Mouse (Mus musculus) neural tube, embryonic 14.5 days (tissue): ENCODE measurements at regions not wholly inside any gene's neighbourhood (a gene's known extent, or its start where the extent isn't known, plus 50 kb on each side); places are given as distances from the start of the nearest gene placed in this dataset.

Experiments
- ATAC-seq: fragments of 200-750 bp; cut with Nextera tagmentation; 2 replicates; pipeline ENCODE4 v1.8.0; 2017; ENCODE audit warnings: low read depth, mild to moderate bottlenecking, moderate TSS enrichment, moderate library complexity
- H3K27ac ChIP-seq: fragments of 300-500 bp; sonication (generic); 2 replicates; pipeline ENCODE4 v1.5.1; 2014; ENCODE audit warnings: low read depth, mild to moderate bottlenecking, control low read depth, low read length, moderate library complexity, mixed read lengths
- H3K27me3 ChIP-seq: fragments of 300-500 bp; sonication (generic); 2 replicates; pipeline ENCODE4 v1.6.1; 2014; ENCODE audit warnings: low read length; ENCODE audit not compliant: control insufficient read depth, insufficient read depth
- H3K36me3 ChIP-seq: fragments of 300-500 bp; sonication (generic); 2 replicates; pipeline ENCODE4 v1.6.1; 2014; ENCODE audit warnings: low read length, mixed read lengths; ENCODE audit not compliant: control insufficient read depth, insufficient read depth
- H3K4me1 ChIP-seq: fragments of 300-500 bp; sonication (generic); 2 replicates; pipeline ENCODE4 v1.6.1; 2014; ENCODE audit warnings: low read length; ENCODE audit not compliant: control insufficient read depth, insufficient read depth
- H3K4me2 ChIP-seq: fragments of 300-500 bp; sonication (generic); 2 replicates; pipeline ENCODE4 v1.6.1; 2014; ENCODE audit warnings: mild to moderate bottlenecking, low read depth, low read length, control low read depth
- H3K4me3 ChIP-seq: fragments of 300-500 bp; sonication (generic); 2 replicates; pipeline ENCODE4 v1.5.1; 2014; ENCODE audit warnings: low read depth, low read length, control low read depth, mixed read lengths
- H3K9ac ChIP-seq: fragments of 300-500 bp; sonication (generic); replicated peaks from 2 replicates; pipeline ENCODE4 v1.6.1; 2014; ENCODE audit warnings: low read depth, mild to moderate bottlenecking, control low read depth, low read length, mixed read lengths
- H3K9me3 ChIP-seq: fragments of 300-500 bp; sonication (generic); 2 replicates; pipeline ENCODE4 v1.6.1; 2016; ENCODE audit warnings: low read length; ENCODE audit not compliant: control insufficient read depth
- WGBS: fragments of 180-500 bp; shearing (Covaris S2); extraction: QIAGEN DNeasy Blood & Tissue Kit; methylation state at CpG from one replicate; pipeline ENCODE4 v1.1.7; 2014; 5-methylcytosine and 5-hydroxymethylcytosine counted together

DNA sequence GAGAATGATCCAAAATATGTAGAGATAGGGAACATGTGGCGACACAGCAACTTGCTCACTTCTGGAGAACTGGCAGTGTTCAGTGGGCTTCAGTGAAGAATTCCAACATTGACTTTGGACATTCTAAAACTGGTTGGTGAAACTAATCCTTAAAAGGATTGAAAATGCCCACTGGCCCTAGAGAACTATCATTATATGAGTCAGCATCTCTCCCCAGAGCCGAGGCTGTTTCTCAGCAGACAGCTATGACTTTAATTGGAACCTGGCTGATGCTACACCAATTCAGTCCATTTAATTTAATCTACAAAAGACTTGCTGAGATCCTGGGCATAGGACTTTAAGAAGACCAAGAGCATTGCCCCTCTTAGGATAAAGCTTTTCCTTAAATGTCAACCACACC, 72.4 kb upstream of the Dusp10 start:
- no peaks in the 10 kb centered on the region for H3K27me3 ChIP-seq
- no peak for ATAC-seq
- no peak overlapping the region for H3K4me2 ChIP-seq
- 91% methylated on average over 2 of the region's 2 CpGs for WGBS
- H3K4me3 ChIP-seq, result no peak overlapping the region
- H3K4me1 ChIP-seq, result no peaks in the 10 kb centered on the region
- H3K36me3 ChIP-seq, result no peaks in the 10 kb centered on the region
- no peak overlapping the region for H3K9ac ChIP-seq
- peaks cover 2% of the 10 kb centered on the region; the same call in 1 of the 2 replicates for H3K9me3 ChIP-seq
- no peak overlapping the region for H3K27ac ChIP-seq

DNA sequence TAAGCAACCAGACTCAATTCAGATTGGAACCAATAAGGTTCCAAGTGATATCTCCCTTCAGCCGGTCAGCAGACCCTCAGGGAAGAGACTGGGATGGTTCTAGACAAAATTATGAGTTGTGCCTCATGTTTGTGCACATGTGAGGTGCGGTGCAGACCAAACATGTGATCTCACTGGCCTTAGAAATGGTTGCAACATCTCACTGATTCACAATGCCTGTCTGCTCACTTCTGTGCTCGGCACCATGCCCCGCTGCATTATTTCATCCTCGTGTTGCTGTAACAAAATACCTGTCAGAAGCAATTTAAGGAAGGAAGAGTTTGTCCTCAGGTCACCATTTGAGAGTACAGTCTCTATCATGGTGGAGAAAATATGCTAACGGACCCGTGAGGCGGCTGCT, 66.9 kb upstream of the Dusp10 start:
- ATAC-seq, result no peak

DNA sequence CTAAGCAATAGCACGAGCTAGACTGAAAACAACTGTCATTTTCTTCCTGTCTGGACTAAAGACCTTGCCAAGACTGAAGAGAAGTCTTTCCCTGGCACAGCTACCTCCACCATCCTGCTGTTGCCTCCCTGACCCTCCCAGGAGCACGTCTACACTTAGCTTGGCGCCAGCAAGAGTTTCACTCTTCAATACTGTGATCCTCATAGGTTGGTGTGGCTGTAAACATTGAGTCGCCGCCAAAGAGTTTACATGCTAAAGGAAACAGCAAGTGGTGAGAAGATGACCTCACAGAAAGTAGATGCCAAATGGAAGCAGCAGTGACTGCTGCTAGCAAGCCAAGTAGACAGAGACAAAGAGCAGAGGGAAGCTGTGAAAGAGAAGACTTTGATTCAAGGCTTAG, 66.0 kb upstream of the Dusp10 start:
- WGBS, result 76% methylated on average over 5 of the region's 5 CpGs
- Histone ChIP-seq H3K27me3 (no peaks in the 10 kb centered on the region), H3K27ac (no peak overlapping the region), H3K4me3 (no peak overlapping the region), H3K9me3 (no peaks in the 10 kb centered on the region), H3K9ac (no peak overlapping the region), H3K4me2 (no peak overlapping the region), H3K36me3 (no peaks in the 10 kb centered on the region), H3K4me1 (no peaks in the 10 kb centered on the region)
- ATAC-seq, result no peak

More for the DNA sequence above, 66.9 kb upstream of the Dusp10 start:
- H3K27ac ChIP-seq, result no peak overlapping the region
- H3K9me3 ChIP-seq, result no peaks in the 10 kb centered on the region
- no peak overlapping the region for H3K9ac ChIP-seq
- no peaks in the 10 kb centered on the region for H3K36me3 ChIP-seq
- H3K27me3 ChIP-seq, result no peaks in the 10 kb centered on the region
- no peak overlapping the region for H3K4me3 ChIP-seq
- no peak overlapping the region for H3K4me2 ChIP-seq
- 92% methylated on average over 8 of the region's 8 CpGs for WGBS
- H3K4me1 ChIP-seq, result no peaks in the 10 kb centered on the region

DNA sequence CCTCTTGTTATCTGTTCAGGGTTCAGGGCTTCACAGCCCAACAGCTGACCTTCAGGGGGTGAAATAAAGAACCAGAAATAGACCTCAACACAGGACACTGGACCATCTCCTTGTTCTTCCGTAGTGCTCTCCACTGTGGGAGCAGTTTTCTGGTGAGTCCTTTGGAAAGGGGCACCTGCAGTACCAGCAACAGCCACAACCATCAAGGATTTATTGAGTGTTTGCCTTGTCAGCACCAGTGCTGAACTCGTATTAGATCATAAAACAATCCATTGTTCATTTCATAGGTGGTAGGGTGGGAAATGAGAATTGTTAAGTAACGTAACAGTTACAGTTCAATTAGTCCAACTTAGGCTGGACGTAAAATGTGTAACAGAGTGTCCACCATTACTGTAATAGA, 63.9 kb upstream of the Dusp10 start:
- Histone ChIP-seq H3K9me3 (no peaks in the 10 kb centered on the region), H3K27me3 (no peaks in the 10 kb centered on the region), H3K4me3 (no peak overlapping the region), H3K9ac (no peak overlapping the region), H3K27ac (no peak overlapping the region), H3K36me3 (no peaks in the 10 kb centered on the region), H3K4me2 (no peak overlapping the region), H3K4me1 (no peaks in the 10 kb centered on the region)
- ATAC-seq, result no peak
- 73% methylated on average over 4 of the region's 4 CpGs for WGBS

DNA sequence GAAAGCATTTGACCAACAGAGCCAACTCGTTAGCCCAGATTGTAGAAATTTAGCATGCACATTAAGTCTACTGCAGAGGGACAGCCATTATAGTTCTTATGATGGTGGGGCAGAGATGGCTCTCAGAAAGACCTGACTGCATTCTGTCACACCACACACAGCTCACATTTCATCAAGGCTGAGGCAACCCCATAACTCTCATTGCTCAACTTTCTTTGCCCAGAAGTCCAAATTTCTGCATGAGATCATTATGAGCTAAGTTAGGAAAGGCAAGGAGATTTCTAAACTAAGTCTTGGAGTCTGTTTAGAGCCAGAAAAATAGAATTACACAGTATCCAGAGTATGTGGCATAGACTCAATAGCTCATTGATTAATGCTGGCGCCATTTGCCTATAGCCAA, 59.0 kb upstream of the Dusp10 start:
- no peak overlapping the region for H3K27ac ChIP-seq
- H3K4me3 ChIP-seq, result no peak overlapping the region
- no peaks in the 10 kb centered on the region for H3K9me3 ChIP-seq
- no peaks in the 10 kb centered on the region for H3K4me1 ChIP-seq
- ATAC-seq, result no peak
- no peak overlapping the region for H3K4me2 ChIP-seq
- H3K27me3 ChIP-seq, result no peaks in the 10 kb centered on the region
- 92% methylated on average over 2 of the region's 2 CpGs for WGBS
- no peak overlapping the region for H3K9ac ChIP-seq
- H3K36me3 ChIP-seq, result no peaks in the 10 kb centered on the region

DNA sequence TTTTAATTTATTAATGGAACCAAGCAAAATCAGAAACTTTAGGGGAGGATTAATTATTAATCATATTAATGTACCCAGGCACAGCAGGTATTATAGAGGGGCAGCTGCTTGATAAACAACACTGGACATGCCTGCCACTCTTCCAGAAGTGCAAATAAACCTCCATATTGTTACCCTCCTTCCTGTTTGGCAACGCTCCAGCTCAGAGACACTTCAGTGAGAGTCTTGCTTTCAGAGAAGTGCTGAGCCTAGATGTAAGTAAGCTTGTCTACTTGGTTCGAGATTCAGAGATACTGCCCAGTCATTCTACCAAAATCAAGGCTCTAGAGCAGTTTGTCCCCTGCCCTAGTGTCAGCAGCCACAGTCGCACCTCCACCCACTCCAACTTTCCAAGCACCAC, 56.7 kb upstream of the Dusp10 start:
- H3K4me2 ChIP-seq, result no peak overlapping the region
- H3K36me3 ChIP-seq, result no peaks in the 10 kb centered on the region
- WGBS, result 84% methylated on average over 3 of the region's 3 CpGs
- no peaks in the 10 kb centered on the region for H3K9me3 ChIP-seq
- H3K4me3 ChIP-seq, result no peak overlapping the region
- ATAC-seq, result no peak
- no peaks in the 10 kb centered on the region for H3K4me1 ChIP-seq
- H3K9ac ChIP-seq, result no peak overlapping the region
- no peaks in the 10 kb centered on the region for H3K27me3 ChIP-seq
- H3K27ac ChIP-seq, result no peak overlapping the region

DNA sequence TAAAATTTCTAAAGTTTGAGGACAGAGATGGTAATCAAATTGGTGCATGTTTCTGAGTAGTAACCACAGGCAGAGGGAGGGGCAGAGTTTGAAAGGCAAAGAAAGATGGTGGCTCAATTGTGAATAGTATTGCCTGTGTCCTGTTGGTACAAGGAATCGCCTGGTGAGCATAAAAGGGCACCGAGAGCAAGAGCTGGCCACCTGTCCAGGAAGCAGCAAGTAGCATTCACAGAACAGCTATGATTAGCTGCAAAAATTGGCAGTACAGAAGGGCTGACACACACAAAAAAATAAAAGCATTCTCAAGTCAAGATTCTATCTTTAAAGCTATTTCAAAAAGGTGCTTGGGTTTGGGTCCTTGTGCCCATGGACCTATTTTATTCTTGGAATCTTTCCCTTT, 51.7 kb upstream of the Dusp10 start:
- Histone ChIP-seq H3K36me3 (no peaks in the 10 kb centered on the region), H3K27ac (no peak overlapping the region), H3K9ac (no peak overlapping the region), H3K4me2 (no peak overlapping the region), H3K4me3 (no peak overlapping the region), H3K9me3 (no peaks in the 10 kb centered on the region), H3K4me1 (no peaks in the 10 kb centered on the region), H3K27me3 (no peaks in the 10 kb centered on the region)
- ATAC-seq, result no peak
- WGBS, result 85% methylated on average over 2 of the region's 2 CpGs

DNA sequence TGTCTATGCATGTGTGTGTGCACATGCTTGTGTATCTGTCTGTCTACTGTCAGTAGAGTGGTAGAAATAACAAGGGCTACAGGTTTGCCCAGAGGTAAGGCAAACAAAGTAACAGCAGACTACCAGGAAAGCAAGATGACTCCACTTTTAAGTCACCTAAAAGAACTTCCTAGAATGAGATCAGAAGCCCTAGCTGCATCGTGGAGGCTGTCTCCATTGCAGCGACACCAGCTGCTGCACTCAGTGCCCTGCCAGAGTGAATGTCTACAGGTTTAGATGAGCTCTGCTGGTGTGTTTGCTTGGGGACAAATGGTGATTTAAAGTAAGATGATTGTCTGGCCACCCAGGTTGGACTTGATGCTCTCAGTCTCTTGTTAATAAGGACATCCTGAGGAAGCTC, 50.6 kb upstream of the Dusp10 start:
- no peak overlapping the region for H3K9ac ChIP-seq
- H3K4me2 ChIP-seq, result no peak overlapping the region
- H3K9me3 ChIP-seq, result no peaks in the 10 kb centered on the region
- no peaks in the 10 kb centered on the region for H3K4me1 ChIP-seq
- no peak overlapping the region for H3K4me3 ChIP-seq
- H3K36me3 ChIP-seq, result no peaks in the 10 kb centered on the region
- H3K27ac ChIP-seq, result no peak overlapping the region
- no peaks in the 10 kb centered on the region for H3K27me3 ChIP-seq
- no peak for ATAC-seq
- 100% methylated on average over 2 of the region's 2 CpGs for WGBS

DNA sequence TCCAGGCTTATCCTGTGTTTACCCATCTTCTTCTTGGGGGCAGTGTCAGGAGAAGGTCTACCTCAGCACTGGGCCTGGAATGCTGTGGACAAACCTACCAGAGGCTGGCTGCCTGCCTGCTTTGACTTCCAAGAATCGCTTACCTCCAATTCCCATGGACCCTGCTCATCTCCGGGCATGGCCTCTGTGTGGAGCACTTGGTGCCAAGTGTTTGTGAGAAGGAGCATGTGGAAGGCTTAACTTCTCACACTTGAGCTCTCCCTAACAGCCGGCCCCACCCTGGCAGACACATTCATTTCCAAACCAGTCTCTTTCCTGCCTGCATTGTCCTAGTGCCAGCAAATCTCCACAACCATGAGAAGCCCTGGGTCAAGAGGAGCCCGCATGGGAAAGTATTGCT, 49.8 kb upstream of the Dusp10 start:
- no peak for ATAC-seq
- no peak overlapping the region for H3K4me3 ChIP-seq
- H3K27me3 ChIP-seq, result no peaks in the 10 kb centered on the region
- no peaks in the 10 kb centered on the region for H3K4me1 ChIP-seq
- 96% methylated on average over 4 of the region's 4 CpGs for WGBS
- no peak overlapping the region for H3K9ac ChIP-seq
- no peaks in the 10 kb centered on the region for H3K9me3 ChIP-seq
- no peak overlapping the region for H3K4me2 ChIP-seq
- no peak overlapping the region for H3K27ac ChIP-seq
- no peaks in the 10 kb centered on the region for H3K36me3 ChIP-seq
